Mouse (Mus musculus) intestine, embryonic 14.5 days (tissue): ENCODE results near the gene Cd5. TPM values are rescaled to one million over a fixed set of nuclear protein-coding genes. Genes with fewer than 3 reads are reported as not detected.

Source experiments
- ATAC-seq: fragments of 200-750 bp; cut with Nextera tagmentation; replicated peaks from 2 replicates; pipeline ENCODE4 v1.8.0; 2017; ENCODE audit warnings: low read depth, moderate number of reproducible peaks, moderate TSS enrichment, moderate library complexity; ENCODE audit not compliant: low FRiP score, low TSS enrichment
- DNase-seq: peaks from one replicate; pipeline ENCODE4 v3.0.0-alpha.2; 2018; ENCODE audit warnings: low spot score
- H3K27ac ChIP-seq: fragments of 300-500 bp; sonication (generic); 2 replicates; pipeline ENCODE4 v1.5.1; 2014; ENCODE audit warnings: low read depth, mild to moderate bottlenecking, control low read depth
- H3K27me3 ChIP-seq: fragments of 300-500 bp; sonication (generic); replicated peaks from 2 replicates; pipeline ENCODE4 v1.6.1; 2014; ENCODE audit warnings: low read length, control low read depth; ENCODE audit not compliant: control insufficient read depth, insufficient read depth
- H3K36me3 ChIP-seq: fragments of 300-500 bp; sonication (generic); 2 replicates; pipeline ENCODE4 v1.6.1; 2014; ENCODE audit warnings: low read length, control low read depth; ENCODE audit not compliant: control insufficient read depth, insufficient read depth
- H3K4me1 ChIP-seq: fragments of 300-500 bp; sonication (generic); replicated peaks from 2 replicates; pipeline ENCODE4 v1.6.1; 2014; ENCODE audit warnings: low read length, control low read depth, mixed read lengths; ENCODE audit not compliant: control insufficient read depth, insufficient read depth
- H3K4me2 ChIP-seq: fragments of 300-500 bp; sonication (generic); 2 replicates; pipeline ENCODE4 v1.6.1; 2014; ENCODE audit warnings: low read length
- H3K4me3 ChIP-seq: fragments of 300-500 bp; sonication (generic); 2 replicates; pipeline ENCODE4 v1.5.1; 2014; ENCODE audit warnings: low read depth, low read length, control low read depth, mixed read lengths
- H3K9ac ChIP-seq: fragments of 300-500 bp; sonication (generic); 2 replicates; pipeline ENCODE4 v1.6.1; 2014; ENCODE audit warnings: mild to moderate bottlenecking, low read length
- H3K9me3 ChIP-seq: fragments of 300-500 bp; sonication (generic); 2 replicates; pipeline ENCODE4 v1.6.1; 2016; ENCODE audit warnings: low read length, control low read depth; ENCODE audit not compliant: control insufficient read depth
- WGBS: fragments of 180-500 bp; shearing (Covaris S2); extraction: QIAGEN DNeasy Blood & Tissue Kit; methylation state at CpG from one replicate; pipeline ENCODE4 v1.1.7; 2014; 5-methylcytosine and 5-hydroxymethylcytosine counted together
- polyA plus RNA-seq: library from polyadenylated mRNA; unstranded; fragments of >200 nt; fragmentation: Nextera tagmentation; extraction: Ambion mirVana; gene quantifications from 2 replicates; pipeline ENCODE4 v1.2.1, GENCODE M21; 2014

Gene Cd5
- polyA plus RNA-seq, 1 experiment from 2014 or later: not detected

GRCm38 (mm10) chr19:10698131-10698991, 40.4 kb downstream of the Cd5 start:
- DNase-seq (no peak), ATAC-seq (no peak)
- no peak overlapping the region for H3K4me2 ChIP-seq
- H3K4me1 ChIP-seq: peaks cover 59% of the 10 kb centered on the region
- no peaks in the 10 kb centered on the region for H3K27me3 ChIP-seq
- H3K9ac ChIP-seq: no peak overlapping the region
- no peaks in the 10 kb centered on the region for H3K36me3 ChIP-seq
- H3K9me3 ChIP-seq: no peaks in the 10 kb centered on the region
- H3K4me3 ChIP-seq: no peak overlapping the region
- peak overlapping the region; percentile 47 for H3K27ac ChIP-seq
- WGBS: 75% methylated on average over 9 of the region's 9 CpGs

GRCm38 (mm10) chr19:10695801-10696200, 43.0 kb downstream of the Cd5 start:
- Histone ChIP-seq H3K27me3 (no peaks in the 10 kb centered on the region), H3K9me3 (no peaks in the 10 kb centered on the region), H3K27ac (no peak overlapping the region), H3K4me3 (no peak overlapping the region), H3K36me3 (no peaks in the 10 kb centered on the region), H3K4me2 (no peak overlapping the region), H3K9ac (no peak overlapping the region), H3K4me1 (peaks cover 62% of the 10 kb centered on the region)
- 59% methylated on average over 7 of the region's 7 CpGs for WGBS
- ATAC-seq (no peak), DNase-seq (no peak)

GRCm38 (mm10) chr19:10693926-10694682, 44.7 kb downstream of the Cd5 start:
- H3K27ac ChIP-seq: no peak overlapping the region
- 84% methylated on average over 10 of the region's 10 CpGs for WGBS
- no peak overlapping the region for H3K4me3 ChIP-seq
- DNase-seq: no peak
- no peak overlapping the region for H3K9ac ChIP-seq
- no peak overlapping the region for H3K4me2 ChIP-seq
- ATAC-seq: no peak
- H3K27me3 ChIP-seq: no peaks in the 10 kb centered on the region
- H3K4me1 ChIP-seq: peaks cover 61% of the 10 kb centered on the region
- H3K9me3 ChIP-seq: no peaks in the 10 kb centered on the region
- H3K36me3 ChIP-seq: no peaks in the 10 kb centered on the region

GRCm38 (mm10) chr19:10692361-10692760, 46.4 kb downstream of the Cd5 start:
- H3K27ac ChIP-seq: no peak overlapping the region
- H3K4me1 ChIP-seq: peaks cover 51% of the 10 kb centered on the region
- H3K9me3 ChIP-seq: no peaks in the 10 kb centered on the region
- no peak overlapping the region for H3K4me2 ChIP-seq
- H3K9ac ChIP-seq: no peak overlapping the region
- 80% methylated on average over 4 of the region's 4 CpGs for WGBS
- no peaks in the 10 kb centered on the region for H3K27me3 ChIP-seq
- H3K4me3 ChIP-seq: no peak overlapping the region
- DNase-seq (no peak), ATAC-seq (no peak)
- no peaks in the 10 kb centered on the region for H3K36me3 ChIP-seq

- Histone ChIP-seq H3K9me3 (no peaks in the 10 kb centered on the region), H3K9ac (no peak overlapping the region), H3K4me3 (no peak overlapping the region), H3K27me3 (no peaks in the 10 kb centered on the region), H3K36me3 (no peaks in the 10 kb centered on the region), H3K4me2 (no peak overlapping the region), H3K27ac (no peak overlapping the region), H3K4me1 (peaks cover 44% of the 10 kb centered on the region)
- no peak for DNase-seq
- no peak for ATAC-seq
- 85% methylated on average over 3 of the region's 3 CpGs for WGBS
These were observed 47.1 kb downstream of the Cd5 start for GRCm38 (mm10) chr19:10691660-10692059.

GRCm38 (mm10) chr19:10691121-10691520, 47.7 kb downstream of the Cd5 start:
- H3K9ac ChIP-seq: no peak overlapping the region
- H3K4me1 ChIP-seq: peaks cover 40% of the 10 kb centered on the region
- no peak overlapping the region for H3K4me3 ChIP-seq
- no peak overlapping the region for H3K27ac ChIP-seq
- no peaks in the 10 kb centered on the region for H3K36me3 ChIP-seq
- ATAC-seq: no peak
- no peak overlapping the region for H3K4me2 ChIP-seq
- 90% methylated on average over 4 of the region's 4 CpGs for WGBS
- no peak for DNase-seq
- no peaks in the 10 kb centered on the region for H3K9me3 ChIP-seq
- no peaks in the 10 kb centered on the region for H3K27me3 ChIP-seq

GRCm38 (mm10) chr19:10690336-10690735, 48.5 kb downstream of the Cd5 start:
- H3K4me3 ChIP-seq: peak overlapping the region; percentile 75; the same call in 1 of the 2 replicates
- DNase-seq (no peak), ATAC-seq (no peak)
- no peaks in the 10 kb centered on the region for H3K27me3 ChIP-seq
- H3K9me3 ChIP-seq: no peaks in the 10 kb centered on the region
- WGBS: 63% methylated on average over 3 of the region's 3 CpGs
- H3K4me2 ChIP-seq: peak overlapping the region; percentile 73
- H3K4me1 ChIP-seq: peaks cover 33% of the 10 kb centered on the region
- H3K36me3 ChIP-seq: no peaks in the 10 kb centered on the region
- H3K9ac ChIP-seq: no peak overlapping the region
- peak overlapping the region; percentile 93 for H3K27ac ChIP-seq

- Histone ChIP-seq H3K4me2 (peak overlapping the region; percentile 73), H3K36me3 (no peaks in the 10 kb centered on the region), H3K4me1 (peaks cover 30% of the 10 kb centered on the region), H3K4me3 (peak overlapping the region; percentile 75), H3K27me3 (no peaks in the 10 kb centered on the region), H3K9me3 (no peaks in the 10 kb centered on the region), H3K27ac (peak overlapping the region; percentile 93), H3K9ac (peak overlapping the region; percentile 87)
- DNase-seq: no peak
- ATAC-seq: no peak
- WGBS: 45% methylated on average over 5 of the region's 5 CpGs
These were observed 49.2 kb downstream of the Cd5 start for GRCm38 (mm10) chr19:10689470-10690166.
